Comparison of ENCODE assay signal across 25 mouse cellular contexts in genomic region chr14:76203135-76203534, GRCm38 (mm10).
"Had no signal": no experiment of that assay in that cellular context is flagged by ENCODE, and none has a peak within 500 bp of the region (broad histone marks: within the 10 kb centered on the region; RNA-seq: fewer than 3 reads in every experiment).

No protein-coding gene starts in this region.

- H3K4me1 ChIP-seq: heart, embryonic 15.5 days; hindbrain, embryonic 13.5 days; hindbrain, embryonic 15.5 days; intestine, embryonic 15.5 days; kidney, embryonic 15.5 days; limb, embryonic 13.5 days; limb, embryonic 15.5 days; liver, embryonic 12.5 days had no signal

- ATAC-seq: hindbrain, postnatal 0 days; inflammation-experienced regulatory T-cells, adult 6 months; intestine, embryonic 15.5 days; liver, embryonic 12.5 days had no signal

- DNase-seq: gastrocnemius, adult 2 months; gastrocnemius, postnatal 10 days; gastrocnemius, postnatal 25 days; heart, adult 11 months; heart, adult 2 months; heart, postnatal 14 days; heart, postnatal 36 days; kidney, adult 18-20 months; kidney, adult 8-10 months; kidney, postnatal 14 days; kidney, postnatal 36 days; left cerebral cortex, postnatal 4 days had no signal

- H3K27me3 ChIP-seq: heart, embryonic 15.5 days; hindbrain, embryonic 13.5 days; hindbrain, embryonic 15.5 days; intestine, embryonic 15.5 days; kidney, embryonic 15.5 days; limb, embryonic 13.5 days; limb, embryonic 15.5 days; liver, embryonic 12.5 days had no signal

- H3K9me3 ChIP-seq: heart, embryonic 13.5 days; heart, embryonic 15.5 days; hindbrain, embryonic 13.5 days; hindbrain, embryonic 15.5 days; intestine, embryonic 15.5 days; kidney, embryonic 15.5 days; limb, embryonic 13.5 days; limb, embryonic 15.5 days; liver, embryonic 12.5 days had no signal

- H3K4me2 ChIP-seq: heart, embryonic 11.5 days; heart, embryonic 13.5 days; heart, embryonic 15.5 days; hindbrain, embryonic 13.5 days; hindbrain, embryonic 15.5 days; intestine, embryonic 15.5 days; kidney, embryonic 15.5 days; limb, embryonic 13.5 days; limb, embryonic 15.5 days; liver, embryonic 12.5 days had no signal

- H3K4me3 ChIP-seq: gastrocnemius, adult 2 months; heart, adult 2 months; heart, embryonic 13.5 days; heart, embryonic 15.5 days; hindbrain, embryonic 13.5 days; hindbrain, embryonic 15.5 days; intestine, embryonic 15.5 days; kidney, embryonic 15.5 days; limb, embryonic 13.5 days; limb, embryonic 15.5 days; liver, embryonic 12.5 days had no signal

- H3K9ac ChIP-seq: heart, embryonic 13.5 days; heart, embryonic 15.5 days; hindbrain, embryonic 13.5 days; hindbrain, embryonic 15.5 days; intestine, embryonic 15.5 days; kidney, embryonic 15.5 days; limb, embryonic 13.5 days; limb, embryonic 15.5 days; liver, embryonic 12.5 days had no signal

- H3K36me3 ChIP-seq: heart, embryonic 13.5 days; heart, embryonic 15.5 days; hindbrain, embryonic 13.5 days; hindbrain, embryonic 15.5 days; intestine, embryonic 15.5 days; kidney, embryonic 15.5 days; limb, embryonic 13.5 days; limb, embryonic 15.5 days; liver, embryonic 12.5 days had no signal

- H3K27ac ChIP-seq: gastrocnemius, adult 2 months; heart, adult 2 months; heart, embryonic 13.5 days; heart, embryonic 15.5 days; hindbrain, embryonic 13.5 days; hindbrain, embryonic 15.5 days; hindbrain, postnatal 0 days; intestine, embryonic 15.5 days; kidney, embryonic 15.5 days; kidney, postnatal 0 days; limb, embryonic 13.5 days; limb, embryonic 15.5 days; liver, embryonic 12.5 days had no signal
